Mouse (Mus musculus): ENCODE results near the gene Gm3336.
A peak's percentile ranks its signal among the peaks of the same experiment; 100 is the strongest.

The Gm3336 gene

DNA sequence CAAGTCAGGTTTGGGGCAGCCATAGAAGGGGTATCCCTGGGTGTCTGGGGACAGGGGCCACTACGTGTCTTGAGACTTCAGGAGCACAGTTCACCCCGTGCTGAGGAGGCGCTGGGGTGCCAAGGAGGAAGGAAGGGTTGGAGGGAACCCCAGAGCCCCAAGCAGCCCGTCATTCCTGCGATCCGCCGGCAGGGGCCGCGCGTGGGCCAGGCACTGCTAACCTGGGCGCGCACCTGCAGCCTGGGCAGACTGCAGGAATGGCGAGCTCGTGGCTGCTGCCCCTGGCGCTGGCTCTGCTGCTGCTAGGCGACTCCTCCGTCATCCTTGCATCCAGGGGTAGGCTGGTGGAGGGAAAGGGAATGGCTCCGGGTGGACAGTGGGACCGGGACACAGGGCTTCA is at the start of gene Gm3336:
TSS of gene Gm3336 (plus strand) at position 247 of the 400 bp plus-strand sequence.
- DNase-seq (ENCODE audit: low spot score in 2 of 2) = peak in 1 of 2 experiments; percentile 62

GRCm38 (mm10) chr8:70671615-70672324 is 46.6 kb upstream of the Gm3336 start:
- DNase-seq (ENCODE audit: low spot score in 2 of 2) = no peak

DNA sequence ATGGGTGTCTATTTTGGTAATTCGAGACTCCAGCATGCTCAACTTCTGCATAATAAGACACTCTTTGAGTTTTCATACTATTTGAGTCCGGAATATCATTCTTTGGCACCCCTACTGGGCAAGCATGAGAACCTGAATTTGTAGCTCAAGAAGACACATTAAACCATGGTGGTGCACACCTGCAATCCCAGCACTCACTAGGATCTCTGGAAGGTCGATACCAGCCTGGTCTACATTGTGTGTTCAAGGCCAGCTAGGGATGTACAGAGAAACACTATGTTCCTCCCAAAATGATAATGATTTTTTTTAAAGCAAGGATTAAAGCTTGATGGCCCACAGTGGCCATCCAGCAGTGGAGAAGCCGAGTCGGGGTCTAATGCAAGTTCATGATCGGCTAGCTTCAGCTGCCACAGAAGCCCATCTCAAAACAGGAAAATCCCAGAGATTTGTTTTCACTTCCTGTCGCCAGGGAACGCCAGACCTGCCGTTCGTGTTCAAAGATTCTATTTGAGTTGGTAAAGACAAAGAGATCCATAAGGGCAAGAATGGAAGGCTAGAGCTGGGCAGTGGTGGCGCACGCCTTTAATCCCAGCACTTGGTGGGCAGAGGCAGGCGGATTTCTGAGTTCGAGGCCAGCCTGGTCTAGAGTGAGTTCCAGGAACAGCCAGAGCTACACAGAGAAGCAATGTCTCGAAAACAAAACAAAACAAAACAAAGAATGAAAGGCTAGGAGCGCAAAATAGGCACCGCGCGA is 45.8 kb upstream of the Gm3336 start:
- no peak for DNase-seq (ENCODE audit: low spot score in 2 of 2)

GRCm38 (mm10) chr8:70673079-70673856 is 45.1 kb upstream of the Gm3336 start, which contains the start of gene Lsm4:
Gene Lsm4, plus strand, starts transcription at chr8:70673248.
- DNase-seq (ENCODE audit: low spot score in 2 of 2) = peak; percentile 97 to 99

- no peak for DNase-seq (ENCODE audit: low spot score in 2 of 2)
Observed at GRCm38 (mm10) chr8:70674109-70674508, 44.2 kb upstream of the Gm3336 start.

- DNase-seq (ENCODE audit: low spot score in 2 of 2) = no peak
Observed at GRCm38 (mm10) chr8:70674716-70675115, 43.6 kb upstream of the Gm3336 start.

DNA sequence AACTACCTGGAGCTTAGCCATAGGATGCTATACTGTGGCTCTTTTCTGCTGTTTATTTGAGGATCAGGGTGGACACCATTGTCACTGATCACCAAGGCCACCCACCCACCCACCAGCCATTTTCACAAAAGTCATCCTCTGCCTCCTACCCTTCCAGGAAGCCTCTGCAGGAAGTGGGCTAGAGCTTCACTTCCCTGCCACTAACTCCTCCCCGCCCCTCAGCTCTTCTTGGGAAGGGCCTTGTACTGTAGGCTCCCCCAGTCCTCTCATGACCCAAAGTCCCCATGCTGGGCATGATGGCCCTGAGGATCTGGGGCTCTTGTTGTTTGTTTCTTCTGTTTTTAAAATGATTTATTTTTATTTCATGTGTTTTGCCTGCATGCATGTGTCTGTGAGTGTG is 43.0 kb upstream of the Gm3336 start:
- DNase-seq (ENCODE audit: low spot score in 2 of 2) = no peak

GRCm38 (mm10) chr8:70677451-70678080 is 40.8 kb upstream of the Gm3336 start:
- DNase-seq (ENCODE audit: low spot score in 2 of 2) = no peak

GRCm38 (mm10) chr8:70678679-70679078 is 39.7 kb upstream of the Gm3336 start:
- DNase-seq (ENCODE audit: low spot score in 2 of 2) = no peak

GRCm38 (mm10) chr8:70679404-70679803 is 38.9 kb upstream of the Gm3336 start:
- no peak for DNase-seq (ENCODE audit: low spot score in 2 of 2)

GRCm38 (mm10) chr8:70680039-70680438 is 38.3 kb upstream of the Gm3336 start:
- DNase-seq (ENCODE audit: low spot score in 2 of 2) = no peak

DNA sequence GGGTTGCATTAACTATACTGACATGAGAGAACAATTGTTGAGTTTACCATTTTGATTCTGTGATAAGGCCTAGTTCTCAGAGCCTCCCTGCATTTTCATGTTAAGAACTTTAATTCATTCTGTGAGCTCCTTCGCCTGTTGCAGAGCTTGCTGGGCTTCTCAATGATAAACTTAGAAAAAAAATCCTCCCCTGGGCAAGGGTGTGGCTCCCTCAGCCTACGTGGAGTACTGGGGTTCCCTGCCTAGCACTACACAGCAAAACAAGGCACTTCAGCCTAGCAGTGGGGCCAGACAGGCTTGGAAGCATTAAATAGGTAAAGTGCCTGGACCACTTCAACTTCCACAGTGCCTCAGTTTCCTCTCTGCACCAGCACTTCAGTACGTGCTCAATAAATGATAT is 36.9 kb upstream of the Gm3336 start:
- no peak for DNase-seq (ENCODE audit: low spot score in 2 of 2)

- DNase-seq (ENCODE audit: low spot score in 2 of 2) = no peak
Observed at GRCm38 (mm10) chr8:70682193-70682592, 36.1 kb upstream of the Gm3336 start.

- DNase-seq (ENCODE audit: low spot score in 2 of 2) = no peak
Observed at GRCm38 (mm10) chr8:70682692-70683091, 35.7 kb upstream of the Gm3336 start.

GRCm38 (mm10) chr8:70684291-70684690 is 34.1 kb upstream of the Gm3336 start:
- DNase-seq (ENCODE audit: low spot score in 2 of 2) = no peak

- peak in 1 of 2 experiments; percentile 58 for DNase-seq (ENCODE audit: low spot score in 2 of 2)
Observed at GRCm38 (mm10) chr8:70687576-70687975, 30.8 kb upstream of the Gm3336 start.

GRCm38 (mm10) chr8:70688136-70688535 is 30.2 kb upstream of the Gm3336 start:
- DNase-seq (ENCODE audit: low spot score in 2 of 2) = no peak

- DNase-seq (ENCODE audit: low spot score in 2 of 2) = no peak
Observed at GRCm38 (mm10) chr8:70689892-70690390, 28.4 kb upstream of the Gm3336 start.

DNA sequence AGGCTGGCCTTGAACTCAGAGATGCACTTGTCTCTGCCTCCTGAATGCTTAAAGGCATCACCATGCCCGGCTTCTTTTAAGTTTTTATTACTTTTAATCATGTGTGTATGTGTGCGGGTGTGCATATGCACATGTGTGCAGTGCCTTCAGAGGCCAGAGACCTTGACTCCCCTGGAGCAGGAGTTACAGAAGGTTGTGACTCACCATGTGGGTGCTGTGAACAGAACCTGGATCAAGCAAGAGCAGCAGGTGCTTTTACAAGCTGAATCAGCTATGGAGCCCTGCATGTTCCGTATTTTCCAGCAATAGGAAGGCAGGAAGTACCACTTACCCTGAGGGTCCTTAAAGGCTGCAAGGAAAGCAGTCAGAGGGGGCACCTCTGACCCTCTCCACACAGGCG is 27.1 kb upstream of the Gm3336 start:
- DNase-seq (ENCODE audit: low spot score in 2 of 2) = no peak

DNA sequence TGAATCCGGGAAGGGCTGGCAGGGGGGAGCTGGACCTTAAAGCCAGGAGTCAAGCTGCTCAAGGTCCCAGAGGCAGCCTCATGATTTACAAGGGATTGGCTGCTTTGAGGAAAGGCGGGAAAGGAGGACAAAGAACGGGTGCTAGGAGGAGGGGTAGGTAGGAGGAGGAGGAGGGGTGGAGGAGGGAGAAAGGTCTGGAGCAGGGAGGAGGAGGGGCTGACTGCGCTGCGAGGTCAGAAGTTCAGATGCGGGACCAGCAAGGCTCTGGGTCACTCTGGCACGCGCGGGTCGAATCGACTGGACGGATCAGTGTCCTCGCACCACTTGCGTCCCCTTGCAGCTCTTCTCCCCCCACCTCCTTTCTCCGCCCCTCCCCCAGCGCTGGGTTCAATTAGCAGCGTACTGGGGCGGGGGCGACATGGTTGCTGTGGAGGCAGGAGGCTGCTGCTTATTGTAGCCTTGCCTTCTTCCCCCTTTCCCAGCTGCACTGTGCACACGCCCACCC is 26.6 kb upstream of the Gm3336 start:
- no peak for DNase-seq (ENCODE audit: low spot score in 2 of 2)

GRCm38 (mm10) chr8:70693636-70694035 is 24.7 kb upstream of the Gm3336 start:
- no peak for DNase-seq (ENCODE audit: low spot score in 2 of 2)
